Mouse (Mus musculus): ENCODE measurements around the gene Mcm3ap.

The Mcm3ap gene

GRCm38 (mm10) chr10:76496366-76496765 lies 27.6 kb downstream of the Mcm3ap start:
- no peak for DNase-seq

GRCm38 (mm10) chr10:76497522-76497921 lies 28.8 kb downstream of the Mcm3ap start:
- no peak for DNase-seq

GRCm38 (mm10) chr10:76504271-76504943 lies 35.7 kb downstream of the Mcm3ap start:
- DNase-seq, result no peak

DNA sequence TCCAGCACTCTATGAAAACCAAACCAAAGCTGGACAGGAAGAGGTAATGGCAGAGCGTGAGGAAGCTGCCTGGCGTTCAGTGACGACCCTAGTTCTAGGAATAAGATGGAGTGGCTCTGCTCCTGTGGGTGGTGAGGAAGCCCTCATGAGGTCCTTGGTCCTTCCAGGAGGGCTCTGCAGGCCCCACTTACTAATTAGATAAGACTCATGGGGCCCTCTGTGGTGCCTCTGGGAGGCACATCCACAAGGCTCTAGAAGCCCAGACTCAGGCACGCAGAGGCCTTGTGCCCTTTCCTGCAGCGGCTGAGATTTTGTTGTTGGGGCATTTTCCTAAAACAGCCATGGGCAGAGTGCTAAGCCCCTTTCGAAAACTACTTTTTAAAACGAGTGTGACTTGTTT lies 37.1 kb downstream of the Mcm3ap start:
- DNase-seq, result no peak

- peak; percentile 90 to 92 for DNase-seq
Measured at GRCm38 (mm10) chr10:76512965-76513583, 44.3 kb downstream of the Mcm3ap start.

- no peak for DNase-seq
Measured at GRCm38 (mm10) chr10:76530922-76531321, 62.2 kb downstream of the Mcm3ap start.

DNA sequence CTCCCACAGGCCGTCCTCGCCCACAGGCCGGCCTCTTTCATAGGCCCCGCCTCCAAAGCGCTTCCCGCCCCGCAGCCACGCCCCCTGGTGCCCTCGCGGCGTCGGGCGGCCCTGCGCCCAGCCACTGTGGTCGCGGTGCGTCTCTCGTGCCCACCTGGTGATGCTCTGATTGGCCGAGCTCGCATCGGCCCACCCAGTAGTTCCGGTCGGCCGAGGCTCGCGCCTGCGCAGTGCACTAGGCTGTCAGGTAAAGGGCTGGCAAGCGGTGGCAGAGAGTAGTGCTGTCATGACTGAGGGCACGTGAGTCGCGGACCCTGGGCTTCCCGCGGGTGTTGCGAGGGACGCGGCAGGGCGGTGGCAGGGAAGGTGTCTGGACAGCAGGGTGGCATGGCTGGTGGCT lies 62.6 kb downstream of the Mcm3ap start, which contains the start of gene Lss:
Gene Lss, plus strand, starts transcription at position 214 of the 400 bp plus-strand sequence.
- peak; percentile 99 for DNase-seq

- no peak for DNase-seq
Measured at GRCm38 (mm10) chr10:76531828-76532227, 63.1 kb downstream of the Mcm3ap start.

DNA sequence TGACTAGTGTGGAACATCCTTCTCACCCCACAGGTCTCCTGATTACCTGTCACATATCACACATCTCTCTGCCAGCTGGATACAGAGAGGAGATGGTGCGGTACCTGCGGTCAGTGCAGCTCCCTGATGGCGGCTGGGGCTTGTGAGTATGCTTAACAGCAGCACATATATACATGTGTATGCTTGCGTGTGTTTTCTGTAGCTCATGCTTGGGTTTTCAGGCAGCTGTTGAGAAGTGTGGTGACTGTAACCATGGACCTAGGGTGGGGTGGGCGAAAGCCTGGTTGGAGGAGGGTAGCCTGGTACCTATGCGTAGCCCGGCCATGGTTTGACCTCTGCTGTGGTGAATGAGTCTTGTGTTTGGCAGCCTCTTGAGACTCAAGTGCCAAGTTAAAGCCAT lies 66.8 kb downstream of the Mcm3ap start:
- DNase-seq, result no peak

DNA sequence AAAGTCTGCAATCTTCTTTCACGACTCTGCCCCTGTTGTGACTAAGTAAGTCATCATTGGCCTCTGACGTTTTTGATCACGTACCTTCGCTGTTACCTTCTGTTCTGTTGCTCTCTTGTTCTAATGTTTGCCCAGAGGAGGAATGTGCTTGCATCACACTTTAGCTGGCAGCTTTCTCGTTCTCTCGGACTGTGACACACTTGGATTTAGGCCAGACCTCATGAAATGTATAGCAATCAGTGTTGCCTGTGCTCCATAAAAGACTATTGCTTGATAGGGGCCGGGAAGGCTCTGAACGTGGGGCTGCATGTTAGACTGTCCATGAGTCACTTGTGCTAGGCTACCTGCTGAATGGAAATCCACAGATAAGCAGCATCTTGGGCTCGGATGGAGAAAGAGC lies 68.9 kb downstream of the Mcm3ap start:
- no peak for DNase-seq

DNA sequence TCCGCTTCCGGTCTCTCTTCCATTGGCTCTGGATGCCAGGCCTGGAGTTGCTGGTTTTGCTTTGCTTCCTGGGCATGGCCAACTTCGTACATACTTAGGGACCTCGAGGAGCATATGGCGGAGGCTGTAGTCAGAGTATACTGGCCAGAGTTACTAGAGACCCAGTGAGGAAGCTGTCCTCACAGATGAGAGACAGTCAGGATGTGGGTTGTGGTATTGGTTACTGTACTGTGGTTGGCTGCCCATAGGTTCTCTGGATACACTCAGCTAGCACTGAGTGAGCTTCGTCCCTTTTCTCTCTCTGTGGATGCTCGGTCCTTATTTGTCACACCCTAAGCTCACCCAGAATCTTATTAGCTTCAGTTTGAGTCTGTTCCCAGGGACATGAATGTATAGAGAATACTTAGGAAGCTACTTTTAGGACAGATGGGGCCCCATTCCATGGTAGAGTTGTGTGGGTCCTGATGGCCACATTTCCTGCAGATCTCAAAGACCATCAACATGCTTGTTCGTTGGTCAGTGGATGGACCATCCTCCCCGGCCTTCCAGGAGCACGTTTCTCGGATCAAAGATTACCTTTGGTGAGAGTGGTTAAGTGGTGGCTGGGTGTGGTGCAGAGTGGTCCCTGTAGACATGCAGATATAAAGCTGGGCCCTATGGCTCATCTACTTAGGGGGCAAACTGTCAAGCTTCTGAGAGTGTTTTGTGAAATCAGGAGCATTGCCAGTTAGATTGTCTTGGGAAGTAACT lies 72.8 kb downstream of the Mcm3ap start:
- DNase-seq, result no peak

DNA sequence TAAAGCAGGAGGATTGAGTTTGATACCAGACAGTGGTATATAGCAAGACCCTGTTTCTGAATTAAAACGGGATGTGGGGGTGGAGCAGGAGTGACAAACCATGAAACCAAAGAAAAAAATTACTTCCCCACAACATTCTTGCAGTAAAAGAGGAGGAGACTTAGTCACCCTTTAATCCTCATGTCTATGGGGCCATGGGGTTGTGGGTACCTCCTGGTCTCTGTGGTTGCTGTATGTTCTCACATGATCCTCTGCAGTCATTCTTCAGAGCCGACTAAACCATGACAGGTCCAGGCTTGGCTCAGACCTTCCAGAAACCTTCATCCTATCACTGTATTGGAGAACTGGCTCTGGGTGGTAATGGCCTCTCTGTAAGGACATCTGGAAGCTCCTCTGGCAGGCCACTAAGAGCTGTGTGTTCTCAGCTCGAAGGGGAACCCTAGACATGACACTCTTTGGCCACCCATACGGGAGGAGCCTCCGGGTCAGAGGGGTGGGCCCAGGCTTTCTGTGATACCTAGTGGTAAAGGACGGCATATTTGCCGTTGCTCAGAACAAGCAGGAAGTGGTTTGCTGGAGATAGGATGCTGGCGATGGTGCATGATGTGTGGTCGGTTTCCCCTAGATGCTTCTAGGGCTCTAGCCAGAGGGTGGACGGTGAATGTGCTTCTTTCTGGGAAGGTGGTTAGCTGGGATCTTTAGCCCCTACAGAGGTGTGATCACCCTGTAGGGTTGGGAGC lies 74.1 kb downstream of the Mcm3ap start:
- DNase-seq, result no peak

DNA sequence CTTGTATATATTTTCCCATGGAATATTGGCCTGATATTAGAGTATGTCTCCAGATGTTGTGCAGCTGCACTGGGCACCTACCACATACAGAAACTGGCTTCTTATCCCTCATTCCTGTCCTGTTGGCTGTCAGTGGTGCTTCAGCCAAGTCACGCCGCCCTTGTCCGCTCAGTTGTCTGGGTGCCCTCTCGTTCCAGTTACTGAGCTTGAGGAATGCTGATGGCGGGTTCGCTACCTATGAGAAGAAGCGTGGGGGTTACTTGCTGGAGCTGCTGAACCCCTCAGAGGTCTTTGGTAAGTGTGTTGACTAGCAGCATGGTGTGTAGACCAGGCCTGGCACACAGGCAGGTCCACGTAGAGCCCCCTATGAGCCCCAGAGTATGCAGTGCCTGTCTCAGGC lies 77.8 kb downstream of the Mcm3ap start:
- no peak for DNase-seq

DNA sequence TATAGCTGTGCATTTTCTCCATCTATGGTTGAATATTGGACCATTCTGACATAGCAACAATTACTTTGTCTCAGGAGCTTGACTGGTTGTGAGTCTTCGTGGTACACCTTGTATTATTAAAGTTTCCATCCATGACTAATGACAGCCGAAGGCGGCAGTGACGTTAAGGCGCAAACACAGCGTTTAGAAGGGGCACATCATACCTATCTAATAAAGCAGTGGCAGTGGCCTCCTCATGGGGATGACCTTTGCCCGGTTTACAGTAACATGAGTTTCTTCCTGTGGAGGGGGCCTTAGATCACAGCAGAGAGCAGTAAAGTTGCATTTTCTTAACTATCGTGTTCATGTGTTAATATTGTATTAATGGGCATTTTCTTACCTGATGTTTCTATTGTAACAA lies 79.5 kb downstream of the Mcm3ap start:
- DNase-seq, result no peak

DNA sequence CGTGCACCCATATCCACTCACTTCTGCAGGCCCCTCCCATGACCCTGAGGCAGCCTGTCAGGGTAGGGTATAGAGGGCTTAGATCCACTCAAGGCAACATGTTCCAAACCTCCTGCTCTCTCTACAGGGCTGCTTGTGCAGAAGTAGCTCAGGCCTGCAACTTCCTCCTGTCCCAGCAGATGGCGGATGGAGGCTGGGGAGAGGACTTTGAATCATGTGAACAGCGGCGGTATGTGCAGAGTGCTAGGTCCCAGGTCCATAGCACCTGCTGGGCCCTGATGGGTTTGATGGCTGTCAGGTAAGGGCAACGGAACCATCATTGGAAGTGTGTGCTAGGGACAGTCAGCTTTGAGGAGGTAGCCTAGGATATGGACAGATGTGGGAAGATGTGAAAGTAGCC lies 81.7 kb downstream of the Mcm3ap start:
- peak; percentile 24 to 36 for DNase-seq

DNA sequence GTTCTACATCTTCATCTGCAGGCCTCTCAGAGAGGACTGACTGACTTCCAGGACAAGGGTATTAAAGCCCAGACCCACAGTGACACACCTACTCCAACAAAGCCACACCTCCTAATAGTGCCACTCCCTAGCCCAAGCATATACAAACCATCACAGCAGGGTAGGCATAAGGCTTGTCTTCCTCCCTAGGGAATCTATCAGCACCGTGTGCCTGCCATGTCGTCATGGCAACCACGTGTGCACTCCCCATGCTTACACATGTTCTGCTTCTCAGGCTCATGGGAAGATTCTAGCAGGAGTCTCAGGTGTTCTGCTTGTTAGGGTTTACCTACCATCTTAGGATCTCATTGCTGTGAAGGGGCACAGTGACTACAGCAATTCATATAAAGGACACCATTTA lies 82.8 kb downstream of the Mcm3ap start:
- DNase-seq, result no peak

DNA sequence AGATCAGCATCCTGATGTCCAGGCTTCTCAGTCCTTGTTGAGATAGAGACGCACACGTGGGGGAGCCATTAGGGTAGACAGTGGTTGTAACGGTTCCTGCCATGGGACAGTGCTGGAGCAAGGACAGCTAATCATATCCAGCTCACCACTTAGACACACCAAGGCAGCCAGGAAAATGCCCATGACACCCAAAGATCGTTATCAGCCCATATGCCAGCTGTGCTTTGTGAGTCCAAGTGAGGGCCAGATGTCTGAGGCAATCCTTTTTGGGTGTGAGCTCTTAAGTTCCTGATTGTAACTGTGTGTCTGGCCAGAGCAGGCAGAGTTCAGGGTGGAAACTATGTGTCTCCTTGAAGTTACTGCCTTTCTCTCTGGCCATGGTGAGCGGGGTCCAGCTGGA lies 85.3 kb downstream of the Mcm3ap start:
- DNase-seq, result no peak

GRCm38 (mm10) chr10:76561972-76562371 lies 93.2 kb downstream of the Mcm3ap start, which contains the start of gene Spatc1l:
Spatc1l (plus strand) TSS chr10:76562272.
- DNase-seq, result no peak
